Mouse (Mus musculus): ENCODE measurements around the gene Npr2.

Npr2 gene

GRCm38 (mm10) chr4:43629106-43629817 lies 2.5 kb upstream of the Npr2 start:
- no peak for DNase-seq

- DNase-seq, result peak; percentile 92
Observed at GRCm38 (mm10) chr4:43630030-43630581, 1.6 kb upstream of the Npr2 start.

- no peak for DNase-seq
Observed at GRCm38 (mm10) chr4:43630671-43631045, 1.1 kb upstream of the Npr2 start.

- peak; percentile 36 for DNase-seq
Observed at GRCm38 (mm10) chr4:43631956-43632920, 503 bp downstream of the Npr2 start.

- DNase-seq, result no peak
Observed at GRCm38 (mm10) chr4:43633296-43633695, 1.6 kb downstream of the Npr2 start.

- DNase-seq, result no peak
Observed at GRCm38 (mm10) chr4:43633736-43634135, 2.0 kb downstream of the Npr2 start.

- DNase-seq, result no peak
Observed at GRCm38 (mm10) chr4:43634621-43635374, 3.1 kb downstream of the Npr2 start.

GRCm38 (mm10) chr4:43636751-43637150 lies 5.0 kb downstream of the Npr2 start:
- no peak for DNase-seq

- no peak for DNase-seq
Observed at GRCm38 (mm10) chr4:43640076-43640475, 8.3 kb downstream of the Npr2 start.

GRCm38 (mm10) chr4:43640491-43640890 lies 8.8 kb downstream of the Npr2 start:
- no peak for DNase-seq

- DNase-seq, result no peak
Observed at GRCm38 (mm10) chr4:43649783-43650182, 18.0 kb downstream of the Npr2 start.

GRCm38 (mm10) chr4:43652726-43653125 lies 21.0 kb downstream of the Npr2 start:
- no peak for DNase-seq

GRCm38 (mm10) chr4:43653161-43654015 lies 21.7 kb downstream of the Npr2 start, which contains the start of gene Spag8:
Gene Spag8 (minus strand): TSS chr4:43653594.
- peak; percentile 88 for DNase-seq

GRCm38 (mm10) chr4:43655656-43656338 lies 24.1 kb downstream of the Npr2 start:
- DNase-seq, result no peak

- DNase-seq, result peak; percentile 97
Observed at GRCm38 (mm10) chr4:43656339-43657109, 24.8 kb downstream of the Npr2 start, which contains the start of gene Hint2. Gene Hint2 (minus strand): TSS chr4:43656466.

- no peak for DNase-seq
Observed at GRCm38 (mm10) chr4:43657146-43657545, 25.4 kb downstream of the Npr2 start.

- peak; percentile 45 for DNase-seq
Observed at GRCm38 (mm10) chr4:43666412-43666811, 34.7 kb downstream of the Npr2 start.

- DNase-seq, result peak; percentile 94
Observed at GRCm38 (mm10) chr4:43668782-43669427, 37.2 kb downstream of the Npr2 start, which contains the start of the genes Tmem8b and Fam221b. Gene Tmem8b (plus strand): TSS chr4:43668971. Gene Fam221b (minus strand): TSS chr4:43669145.

- peak; percentile 85 for DNase-seq
Observed at GRCm38 (mm10) chr4:43669428-43669794, 37.7 kb downstream of the Npr2 start.

GRCm38 (mm10) chr4:43672070-43672469 lies 40.3 kb downstream of the Npr2 start:
- DNase-seq, result peak; percentile 93

Data from lung, postnatal 10 days (tissue).